Mouse (Mus musculus): ENCODE results near the gene Samd4b. TPM values are rescaled to one million over a fixed set of nuclear protein-coding genes. Genes with fewer than 3 reads are reported as not detected.
"Not testable (repeated sequence)": the region's sequence is repeated elsewhere in the genome, so short reads cannot be mapped to it uniquely, and the experiment has no call there.

Samd4b gene
- total RNA-seq, 2 experiments from 2014 or later = 8.0 to 15.9 TPM

DNA sequence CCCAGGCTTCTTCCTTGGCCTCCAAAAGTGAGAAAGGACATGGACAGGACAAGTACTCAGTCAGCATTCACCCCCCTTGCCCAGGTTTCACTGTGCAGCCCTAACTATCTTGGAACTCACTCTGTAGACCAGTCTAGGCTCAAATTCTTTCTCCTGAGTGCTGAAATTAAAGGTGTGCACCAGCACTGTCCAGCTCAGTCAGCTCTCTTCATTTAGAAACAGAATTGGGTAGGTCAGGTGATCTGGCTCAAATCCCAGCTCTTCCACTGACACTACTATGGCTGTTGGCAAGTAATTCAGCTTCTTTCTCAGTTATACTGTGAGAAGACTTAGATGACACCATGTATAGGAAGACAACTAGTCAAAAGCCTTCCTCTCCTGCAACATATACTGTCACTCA is 170.2 kb downstream of the Samd4b start:
- ATAC-seq (replicated peaks; ENCODE audit: low FRiP score, poor library complexity, severe bottlenecking) = no peak

DNA sequence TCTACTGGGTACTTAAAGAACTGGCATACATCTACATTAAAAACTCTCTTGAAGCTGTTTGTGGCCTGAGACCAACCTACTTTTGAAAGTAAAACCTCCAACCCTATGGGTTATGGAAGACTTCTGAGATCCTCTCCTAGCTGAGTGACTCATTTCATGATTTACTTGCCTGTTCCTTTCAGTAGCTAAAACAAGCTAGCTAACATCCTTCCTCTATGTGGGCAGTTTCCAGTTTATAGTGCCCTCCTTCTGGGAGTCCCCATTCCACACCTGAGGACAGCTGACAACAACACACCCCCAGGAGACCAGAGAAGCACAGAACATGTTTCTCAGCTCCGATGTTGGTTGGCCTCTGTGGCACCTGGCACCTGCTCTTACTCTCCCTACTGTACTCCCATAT is 174.9 kb downstream of the Samd4b start:
- no peak for ATAC-seq (replicated peaks; ENCODE audit: low FRiP score, poor library complexity, severe bottlenecking)

DNA sequence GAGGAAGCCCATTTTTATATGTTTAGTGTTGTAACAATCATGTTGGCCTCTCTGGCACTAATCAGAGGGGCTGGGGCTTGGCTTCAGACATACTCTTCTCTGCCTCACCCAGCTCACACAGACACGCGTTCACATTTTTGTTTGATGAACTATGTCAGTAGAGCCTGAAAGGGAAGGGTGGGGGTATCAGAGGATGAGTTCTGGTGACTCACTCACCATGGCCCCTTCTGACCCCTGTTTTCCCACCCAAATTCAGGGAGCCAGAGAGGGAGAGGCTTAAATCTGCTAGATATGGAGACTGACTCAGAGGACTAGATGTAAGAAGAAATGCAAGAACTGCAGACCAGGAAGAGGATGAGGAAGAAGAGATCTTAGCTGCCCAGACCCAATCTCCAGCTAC is 178.5 kb downstream of the Samd4b start:
- no peak for ATAC-seq (replicated peaks; ENCODE audit: low FRiP score, poor library complexity, severe bottlenecking)

DNA sequence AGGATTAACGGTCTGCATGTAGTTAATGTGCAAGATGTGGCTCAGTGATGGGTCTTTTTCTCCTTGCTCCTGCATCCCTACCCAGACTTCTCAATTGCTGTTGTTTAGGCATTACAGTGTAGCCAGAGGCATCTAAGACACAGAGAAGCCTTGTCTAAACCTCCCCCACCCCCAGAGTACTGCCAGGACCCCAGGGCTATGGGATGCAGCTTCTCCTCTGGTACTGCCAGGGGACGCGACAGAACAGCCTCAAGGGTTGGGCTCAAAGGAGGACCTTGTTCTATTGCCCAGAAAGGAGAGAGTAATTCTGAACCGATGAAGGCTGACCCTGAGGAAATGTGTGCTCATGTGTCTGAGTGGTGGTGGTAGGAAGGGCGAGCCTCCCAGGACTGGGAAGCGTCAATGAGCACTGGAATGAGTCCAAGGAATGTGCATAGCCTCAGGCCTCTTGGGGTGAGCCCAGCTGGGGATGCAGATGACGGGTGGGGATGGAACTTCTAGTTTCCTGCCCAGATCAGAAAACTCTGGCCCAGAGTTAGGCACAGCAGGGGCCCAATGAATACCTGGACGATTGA is 179.8 kb downstream of the Samd4b start:
- ATAC-seq (replicated peaks; ENCODE audit: low FRiP score, poor library complexity, severe bottlenecking) = no peak

DNA sequence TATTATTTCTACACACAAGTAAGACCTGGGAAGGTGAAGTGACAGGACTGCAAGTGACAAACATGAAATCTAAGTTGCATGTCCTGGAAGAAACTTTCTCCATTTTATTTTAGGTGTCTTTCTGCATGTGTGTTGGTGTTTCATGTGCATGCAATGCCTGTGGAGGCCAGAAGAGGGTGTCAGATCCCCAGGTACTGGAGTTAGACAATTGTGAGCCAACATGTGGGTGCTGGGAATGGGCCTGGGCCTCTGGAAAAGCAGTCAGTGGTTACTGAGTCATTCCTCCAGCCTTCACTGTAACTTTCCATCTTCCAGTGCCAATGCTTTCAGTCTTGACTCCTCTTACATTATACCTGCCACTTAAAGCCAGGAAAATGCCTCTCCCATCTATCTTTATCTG is 180.6 kb downstream of the Samd4b start:
- ATAC-seq (replicated peaks; ENCODE audit: low FRiP score, poor library complexity, severe bottlenecking) = no peak

DNA sequence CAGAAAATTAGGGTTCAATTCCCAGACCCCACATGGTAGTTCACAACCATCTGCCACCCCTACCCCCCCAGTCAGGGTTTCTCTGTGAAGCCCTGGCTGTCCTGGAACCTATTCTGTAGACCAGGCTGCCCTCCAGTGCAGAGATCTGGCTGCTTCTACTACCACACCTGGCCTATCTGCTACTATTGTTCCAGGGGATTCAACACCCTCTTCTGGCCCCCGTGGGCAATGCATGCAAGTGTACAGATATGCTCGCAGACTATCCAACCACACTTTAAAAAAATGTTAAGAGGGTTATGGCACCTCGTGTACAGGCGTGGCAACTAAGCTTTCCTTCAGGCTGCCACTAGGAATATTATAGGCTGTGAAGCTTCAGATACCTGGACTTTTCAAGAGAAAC is 185.1 kb downstream of the Samd4b start:
- ATAC-seq (replicated peaks; ENCODE audit: low FRiP score, poor library complexity, severe bottlenecking) = no peak

DNA sequence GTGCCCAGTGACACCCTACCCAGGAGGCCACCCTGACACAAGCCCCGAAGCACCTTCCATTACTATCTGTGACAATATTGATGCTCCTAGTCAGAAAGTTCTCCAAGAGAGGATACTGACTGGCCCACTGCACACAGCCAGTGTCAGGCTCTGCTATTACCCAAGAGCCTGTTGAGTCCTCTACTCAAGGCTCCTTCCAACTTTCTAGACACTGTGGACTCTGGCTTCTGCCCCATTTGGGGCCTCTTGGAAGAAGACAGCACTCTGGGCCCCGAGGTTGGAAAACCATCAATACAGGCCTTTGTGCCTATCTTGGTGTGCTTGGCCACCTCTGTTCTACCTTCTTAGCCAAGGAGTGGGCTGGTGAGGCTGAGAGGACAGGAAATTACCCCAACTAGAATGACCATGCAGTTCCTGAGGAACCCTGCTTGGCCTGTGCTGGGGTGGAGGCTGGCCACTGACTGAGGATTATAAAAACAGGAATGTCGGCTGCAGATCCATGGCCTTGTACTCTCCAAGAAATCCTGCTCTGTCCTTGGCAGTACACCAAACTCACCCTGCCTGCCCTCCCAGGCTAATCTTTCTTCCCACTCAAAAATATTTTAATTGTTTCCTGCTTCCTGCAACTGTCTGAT is 187.0 kb downstream of the Samd4b start:
- ATAC-seq (replicated peaks; ENCODE audit: low FRiP score, poor library complexity, severe bottlenecking) = no peak

DNA sequence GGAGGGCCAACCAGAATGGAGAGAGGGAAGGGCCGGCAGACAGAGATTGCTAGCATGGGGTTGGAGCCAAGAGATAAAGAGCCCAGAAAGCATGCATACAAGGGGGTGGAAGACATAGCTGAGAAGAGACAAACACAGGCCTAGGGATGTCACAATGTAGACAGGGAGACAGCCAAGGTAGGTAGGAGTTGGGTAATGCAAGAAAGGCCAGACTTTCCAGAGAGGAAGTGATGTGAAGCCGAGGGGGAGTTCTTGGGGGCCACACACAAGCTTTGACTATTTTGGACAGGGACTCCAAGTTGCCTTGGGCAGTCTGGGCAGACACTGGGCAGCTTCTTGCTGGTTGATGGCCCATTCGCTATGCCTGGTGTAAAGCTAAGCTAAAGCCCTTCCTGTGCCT is 196.0 kb downstream of the Samd4b start:
- ATAC-seq (replicated peaks; ENCODE audit: low FRiP score, poor library complexity, severe bottlenecking) = no peak

DNA sequence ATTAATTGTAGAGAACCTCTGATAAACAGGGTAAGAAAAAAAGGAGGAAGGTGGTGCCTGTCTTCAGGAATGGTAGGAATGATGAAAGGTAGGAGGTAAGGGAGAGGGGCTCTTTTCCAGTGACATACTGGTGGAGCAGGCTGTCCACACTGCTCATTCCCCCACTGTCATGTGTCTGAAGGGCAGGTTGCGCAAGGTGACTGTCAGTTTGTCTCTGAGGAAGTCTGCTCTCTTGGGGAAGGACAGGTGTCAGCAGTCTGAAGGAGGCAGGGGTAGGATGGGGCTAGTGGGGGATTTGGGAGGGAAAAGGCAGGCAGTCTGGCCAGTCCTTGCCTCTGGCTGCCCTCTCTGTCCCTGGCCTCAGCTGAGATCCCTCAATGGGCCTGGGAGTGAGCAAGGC is 196.9 kb downstream of the Samd4b start:
- no peak for ATAC-seq (replicated peaks; ENCODE audit: low FRiP score, poor library complexity, severe bottlenecking)

DNA sequence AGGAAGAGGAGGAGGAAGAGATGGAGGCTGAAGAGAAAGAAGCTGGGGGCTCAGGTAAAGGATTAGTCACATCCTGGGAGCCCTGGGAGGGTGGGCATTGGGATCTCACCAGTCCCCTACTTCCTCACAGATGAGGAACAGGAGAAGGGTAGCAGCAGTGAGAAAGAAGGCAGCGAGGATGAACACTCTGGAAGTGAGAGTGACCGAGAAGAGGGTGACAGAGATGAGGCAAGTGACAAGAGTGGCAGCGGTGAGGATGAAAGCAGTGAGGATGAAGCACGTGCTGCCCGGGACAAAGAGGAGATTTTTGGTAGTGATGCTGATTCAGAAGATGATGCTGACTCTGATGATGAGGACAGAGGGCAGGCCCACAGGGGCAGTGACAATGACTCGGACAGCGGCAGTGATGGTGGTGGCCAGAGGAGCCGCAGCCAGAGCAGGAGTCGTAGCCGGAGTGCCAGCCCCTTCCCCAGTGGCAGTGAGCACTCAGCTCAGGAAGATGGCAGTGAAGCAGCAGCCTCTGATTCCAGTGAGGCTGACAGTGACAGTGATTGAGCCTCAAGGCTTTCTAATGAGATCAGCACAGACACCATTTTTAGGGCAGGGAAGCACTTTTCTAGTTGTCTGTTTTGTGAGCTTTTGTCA is 199.1 kb downstream of the Samd4b start:
- no peak for ATAC-seq (replicated peaks; ENCODE audit: low FRiP score, poor library complexity, severe bottlenecking)

DNA sequence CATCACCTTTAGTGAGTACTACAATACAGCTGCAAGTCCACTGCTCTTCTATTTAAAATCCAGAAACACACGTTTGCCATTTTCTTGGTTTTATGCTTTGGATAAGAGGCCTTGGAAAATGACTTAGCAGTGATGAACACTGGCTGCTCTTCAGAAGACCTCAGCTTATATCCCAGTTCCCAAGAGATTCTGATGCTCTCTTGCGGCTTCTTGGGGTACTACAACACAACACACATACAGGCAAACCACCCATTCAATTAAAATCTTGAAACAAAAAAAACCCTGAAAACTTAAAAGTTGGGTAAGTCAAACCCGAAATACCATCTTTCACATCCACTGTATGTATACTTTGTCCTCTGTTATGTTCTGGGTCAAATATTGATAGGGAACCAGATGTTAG is 199.9 kb downstream of the Samd4b start:
- ATAC-seq (replicated peaks; ENCODE audit: low FRiP score, poor library complexity, severe bottlenecking) = no peak

DNA sequence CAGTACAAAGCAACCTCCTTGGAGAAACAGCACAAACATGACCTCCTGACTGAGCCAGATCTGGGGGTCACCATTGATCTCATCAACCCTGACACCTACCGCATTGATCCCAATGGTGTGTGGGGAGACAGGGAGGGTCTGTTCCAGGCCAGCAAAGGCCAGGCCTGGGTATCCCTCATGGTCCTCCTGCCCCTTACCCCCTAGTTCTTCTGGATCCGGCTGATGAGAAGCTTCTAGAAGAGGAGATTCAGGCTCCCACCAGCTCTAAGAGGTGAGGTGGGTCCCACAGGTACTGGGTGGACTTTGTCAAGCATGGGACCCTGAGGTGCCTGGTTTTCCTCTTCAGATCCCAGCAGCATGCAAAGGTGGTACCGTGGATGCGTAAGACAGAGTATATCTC is 202.5 kb downstream of the Samd4b start:
- no peak for ATAC-seq (replicated peaks; ENCODE audit: low FRiP score, poor library complexity, severe bottlenecking)

DNA sequence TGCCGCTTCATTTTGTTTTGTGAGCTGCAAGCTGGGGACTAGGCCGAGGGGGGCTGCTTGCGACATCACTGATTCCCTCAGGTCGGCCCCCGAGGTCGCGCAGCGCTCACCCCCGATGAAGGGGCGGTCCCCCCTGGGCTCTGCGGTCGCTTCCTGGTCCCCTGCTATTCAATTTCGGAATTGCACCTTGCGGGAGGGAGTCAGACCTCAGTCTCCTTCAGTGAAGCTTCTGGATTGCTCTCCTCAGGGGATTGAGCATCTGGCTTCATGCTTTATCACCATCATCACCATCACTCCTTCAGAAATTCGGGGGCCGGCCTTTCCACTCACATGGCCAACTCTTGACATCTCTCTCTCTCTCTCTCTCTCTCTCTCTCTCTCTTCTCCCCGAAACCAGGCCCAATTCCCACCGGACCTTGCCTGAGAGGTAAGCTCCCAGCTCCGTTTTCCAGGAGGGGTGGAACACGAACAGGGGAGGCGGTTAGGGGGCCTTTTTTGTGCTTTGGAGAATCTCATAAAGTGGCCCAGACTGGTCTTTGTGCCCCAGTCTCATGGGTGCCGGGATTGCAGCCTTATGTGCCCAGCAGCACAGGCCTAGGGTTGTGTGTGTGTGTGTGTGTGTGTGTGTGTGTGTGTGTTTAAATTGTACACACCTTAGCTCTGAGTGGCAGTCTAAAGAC is 204.5 kb downstream of the Samd4b start:
- no peak for ATAC-seq (replicated peaks; ENCODE audit: low FRiP score, poor library complexity, severe bottlenecking)

DNA sequence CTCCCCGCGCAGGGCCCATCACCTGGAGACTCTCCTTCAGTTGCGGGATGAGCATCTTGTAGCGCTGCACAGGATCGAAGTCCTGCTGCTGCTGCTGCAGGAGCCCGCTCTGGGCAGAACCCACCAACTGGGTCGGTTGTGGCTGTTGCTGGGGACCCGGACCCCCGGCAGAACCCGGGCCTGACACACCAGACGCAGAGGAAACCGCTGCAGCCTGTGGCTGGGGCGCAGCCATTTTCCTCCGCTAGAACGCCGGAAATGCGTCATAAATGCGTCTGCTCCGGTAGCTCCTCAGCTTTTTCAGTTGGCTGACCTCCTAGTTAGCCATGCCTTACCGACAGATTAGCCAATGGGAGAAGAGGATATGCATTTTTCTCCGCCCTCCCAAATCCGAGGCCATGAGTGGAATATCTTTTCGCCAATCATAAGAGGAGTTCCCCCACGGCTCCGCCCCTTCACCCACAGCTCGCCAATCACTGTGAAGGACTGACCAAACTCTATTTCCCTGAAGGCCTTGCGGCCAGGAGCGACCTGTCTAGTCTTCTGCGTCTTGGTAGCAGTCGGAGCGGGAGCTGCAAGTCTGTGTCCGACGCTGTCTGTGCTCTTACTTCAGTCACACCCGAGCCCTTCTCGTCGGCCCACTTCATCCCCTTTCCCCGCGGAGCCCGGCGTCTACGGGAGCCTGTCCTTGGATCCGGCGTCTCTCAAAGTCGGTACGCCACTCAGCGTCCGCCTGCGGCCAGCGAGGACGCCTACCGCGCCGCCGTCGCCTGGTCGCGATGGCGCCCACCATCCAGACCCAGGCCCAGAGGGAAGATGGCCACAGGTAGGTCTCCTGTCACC is 205.3 kb downstream of the Samd4b start, which contains the start of the genes Med29 and Paf1:
Med29 (minus strand) TSS at position 280 of the 843 bp plus-strand sequence.
Paf1 (plus strand) TSS at position 523 of the 843 bp plus-strand sequence.
- ATAC-seq (replicated peaks; ENCODE audit: low FRiP score, poor library complexity, severe bottlenecking) = peak; percentile 99

DNA sequence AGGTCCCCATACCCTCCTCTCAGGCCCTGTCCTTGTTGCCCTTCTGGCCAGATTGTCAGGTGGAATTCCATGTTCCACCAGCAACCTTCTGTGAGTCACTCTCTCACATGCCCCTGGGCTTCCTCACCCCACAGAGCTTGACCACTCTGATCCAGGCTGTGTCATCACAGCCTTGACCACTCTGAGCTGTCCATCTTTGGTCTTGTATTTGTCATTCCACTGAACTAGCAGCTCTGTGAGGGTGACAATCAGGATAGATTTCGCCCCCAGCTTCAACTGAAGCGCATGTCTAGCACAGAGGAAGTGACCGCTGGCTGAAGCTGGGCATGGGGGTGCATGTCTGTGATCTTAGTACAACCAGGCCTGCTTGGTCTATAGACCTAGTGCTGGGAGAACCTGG is 207.6 kb downstream of the Samd4b start:
- no peak for ATAC-seq (replicated peaks; ENCODE audit: low FRiP score, poor library complexity, severe bottlenecking)

DNA sequence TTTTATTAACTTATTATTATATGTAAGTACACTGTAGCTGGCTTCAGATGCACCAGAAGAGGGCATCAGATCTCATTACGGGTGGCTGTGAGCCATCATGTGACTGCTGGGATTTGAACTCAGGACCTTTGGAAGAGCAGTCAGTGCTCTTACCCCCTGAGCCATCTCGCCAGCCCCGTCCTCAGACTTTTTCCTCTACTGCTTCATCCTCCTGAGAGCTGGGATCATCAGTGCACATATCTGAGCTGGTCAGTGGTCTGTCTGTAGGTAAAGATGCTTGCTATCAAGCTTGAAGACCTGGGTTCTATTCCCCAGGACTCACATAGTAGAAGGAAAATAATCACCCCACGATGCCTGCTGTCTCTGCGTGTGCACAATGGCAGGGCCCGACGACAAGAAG is 210.6 kb downstream of the Samd4b start:
- not testable (repeated sequence) for ATAC-seq (replicated peaks; ENCODE audit: low FRiP score, poor library complexity, severe bottlenecking)

DNA sequence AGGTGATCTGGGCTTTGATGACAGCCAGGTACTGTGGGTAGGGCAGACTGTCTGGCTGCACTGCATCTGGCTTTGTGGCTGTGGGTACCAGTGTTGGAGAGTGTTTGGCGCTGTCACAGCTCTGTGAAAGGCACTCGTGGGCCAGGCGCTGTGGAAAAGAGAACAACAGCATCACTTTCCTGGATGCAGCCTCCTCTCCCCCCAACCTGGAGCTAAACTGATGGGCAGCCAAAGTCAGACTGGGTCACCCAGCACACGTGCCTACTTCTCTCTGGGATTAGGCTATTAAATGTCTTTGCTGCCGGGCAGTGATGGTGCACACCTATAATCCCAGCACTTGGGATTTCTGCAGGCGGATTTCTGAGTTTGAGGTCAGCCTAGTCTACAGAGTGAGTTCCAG is 211.1 kb downstream of the Samd4b start:
- ATAC-seq (replicated peaks; ENCODE audit: low FRiP score, poor library complexity, severe bottlenecking) = 0 out of 2 replicates have a peak, but pooled peaks have one; percentile 4

DNA sequence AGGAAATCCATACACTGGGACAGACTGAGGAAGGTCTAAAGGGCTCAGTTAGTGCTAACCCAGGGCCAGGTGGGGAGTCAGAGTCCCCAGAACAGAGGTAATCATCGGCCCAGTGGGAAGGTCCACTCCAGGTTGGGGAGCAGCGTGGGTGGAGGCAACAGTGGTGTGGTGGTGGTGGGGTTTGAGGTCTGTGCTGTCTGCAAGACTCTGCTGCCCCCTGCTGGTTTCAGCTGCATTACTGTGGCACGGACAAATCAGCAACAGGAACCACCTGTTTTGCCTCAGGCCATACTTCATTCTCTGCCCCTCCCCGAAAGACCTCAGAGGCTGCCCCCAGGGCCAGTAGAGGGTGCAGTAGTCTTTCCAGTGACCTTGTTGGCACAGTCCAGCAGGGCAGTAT is 211.5 kb downstream of the Samd4b start:
- ATAC-seq (replicated peaks; ENCODE audit: low FRiP score, poor library complexity, severe bottlenecking) = peak; percentile 73

DNA sequence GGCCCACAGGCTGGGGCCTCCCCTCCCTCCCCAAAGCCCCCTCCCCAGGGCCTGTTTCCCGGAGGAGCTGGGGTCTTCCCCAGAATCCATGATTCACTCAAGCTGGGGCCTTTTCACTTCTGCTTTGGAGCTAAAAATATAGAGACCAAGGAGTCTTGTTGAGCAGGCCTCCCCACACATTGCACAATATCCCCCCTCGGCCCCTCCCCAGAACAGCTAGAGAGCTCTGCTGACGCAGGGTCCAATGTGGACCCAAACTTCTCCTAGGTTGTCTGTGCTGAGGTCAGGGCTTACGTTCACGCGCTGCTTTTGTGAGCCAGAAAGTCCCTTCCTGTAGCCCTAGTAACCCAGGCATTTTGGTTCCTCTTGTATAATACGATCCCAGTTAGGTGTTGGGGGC is 211.9 kb downstream of the Samd4b start:
- ATAC-seq (replicated peaks; ENCODE audit: low FRiP score, poor library complexity, severe bottlenecking) = no peak

DNA sequence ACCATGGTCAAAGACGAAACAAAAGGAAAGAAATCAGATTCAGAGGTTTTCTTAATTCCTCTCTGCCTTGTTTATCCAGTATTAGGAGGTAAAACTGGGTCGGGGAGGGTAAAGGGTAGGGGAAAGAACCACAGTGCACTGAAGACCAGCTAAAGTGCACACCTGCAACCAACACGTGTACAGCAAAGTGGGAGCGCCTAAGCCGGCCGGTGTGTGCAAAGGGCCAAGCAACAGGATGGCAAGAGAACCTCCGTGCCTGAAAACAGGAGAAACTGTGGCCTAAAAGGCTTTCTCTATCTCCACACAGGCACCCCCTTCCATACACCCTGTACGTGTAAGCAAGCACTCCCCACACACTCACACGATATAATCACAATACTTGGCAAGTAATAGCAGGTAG is 212.7 kb downstream of the Samd4b start:
- ATAC-seq (replicated peaks; ENCODE audit: low FRiP score, poor library complexity, severe bottlenecking) = no peak

Data from erythroid progenitor cell, adult 5-6 weeks (primary cell).